Mouse (Mus musculus) large intestine, adult 2 months (tissue): ENCODE measurements at regions not wholly inside any gene's neighbourhood (a gene's known extent, or its start where the extent isn't known, plus 50 kb on each side); places are given as distances from the start of the nearest gene placed in this dataset.

Experiments
- DNase-seq: peaks from one replicate; pipeline ENCODE4 v3.0.0-alpha.2; 2012; ENCODE audit warnings: low read depth, low spot score
- WGBS: fragments of 180-500 bp; shearing (Covaris S2); methylation state at CpG from one replicate; pipeline ENCODE4 v1.1.7; 2018; 5-methylcytosine and 5-hydroxymethylcytosine counted together

DNA sequence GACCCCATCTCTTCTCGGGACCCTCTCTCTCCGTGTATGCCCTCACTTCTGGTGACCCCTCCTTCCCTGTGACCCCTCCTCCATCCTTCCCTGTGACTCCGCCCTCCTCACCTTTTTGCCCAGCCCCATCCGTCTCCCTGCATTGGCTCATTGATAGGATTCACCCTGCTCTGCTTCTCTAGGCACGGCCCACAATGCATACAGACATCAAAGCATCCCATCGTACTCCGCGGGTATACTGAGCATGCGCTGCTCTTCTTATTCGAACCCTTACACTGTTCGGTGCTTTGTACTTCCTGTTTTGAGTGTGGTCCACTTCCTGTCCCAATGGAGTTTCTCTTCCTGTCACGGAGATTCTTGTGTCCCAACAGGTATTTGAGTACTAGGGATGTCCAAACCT lies 504.8 kb downstream of the Tbc1d22a start:
- WGBS: 86% methylated on average over 12 of the region's 12 CpGs
- DNase-seq: no peak

DNA sequence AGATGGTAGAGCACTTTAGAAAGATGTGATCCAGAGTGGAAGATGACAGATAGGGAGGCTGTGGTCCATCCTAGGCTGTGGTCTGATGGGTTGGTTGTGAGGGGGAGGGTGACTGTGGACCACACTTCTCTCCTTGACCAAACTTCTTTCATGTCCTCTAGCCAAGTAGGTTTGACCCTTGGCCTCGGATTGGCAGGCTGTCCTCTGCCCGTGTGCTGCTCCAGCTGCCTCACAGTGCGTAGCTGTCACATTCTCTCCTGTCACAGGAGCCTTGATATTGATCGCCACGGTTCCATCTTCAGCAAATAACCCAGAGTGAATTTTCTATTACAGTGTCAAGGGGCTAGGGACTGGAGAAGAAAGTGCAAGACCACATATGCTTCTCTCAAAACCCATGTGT lies 506.9 kb downstream of the Tbc1d22a start:
- no peak for DNase-seq
- WGBS: 64% methylated on average over 5 of the region's 5 CpGs

DNA sequence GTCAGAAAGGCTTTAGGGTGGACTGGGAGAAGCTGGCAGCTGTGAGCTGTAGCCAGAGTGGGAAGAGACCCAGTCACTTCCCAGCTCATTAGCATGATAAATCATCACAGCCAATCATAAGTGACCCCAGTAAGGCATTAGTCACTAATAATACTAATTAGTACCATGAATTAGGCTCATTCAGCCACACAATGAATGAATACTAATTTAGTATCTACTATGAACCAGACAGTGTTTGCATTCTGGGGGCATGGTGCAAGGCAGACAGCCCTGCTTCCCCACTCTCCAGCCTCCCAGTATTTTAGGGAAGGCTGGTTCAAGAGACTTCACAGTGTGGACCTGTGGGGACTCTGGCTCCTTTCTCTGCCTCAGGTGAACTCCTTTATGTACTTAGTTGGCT lies 523.7 kb downstream of the Tbc1d22a start:
- DNase-seq: no peak

DNA sequence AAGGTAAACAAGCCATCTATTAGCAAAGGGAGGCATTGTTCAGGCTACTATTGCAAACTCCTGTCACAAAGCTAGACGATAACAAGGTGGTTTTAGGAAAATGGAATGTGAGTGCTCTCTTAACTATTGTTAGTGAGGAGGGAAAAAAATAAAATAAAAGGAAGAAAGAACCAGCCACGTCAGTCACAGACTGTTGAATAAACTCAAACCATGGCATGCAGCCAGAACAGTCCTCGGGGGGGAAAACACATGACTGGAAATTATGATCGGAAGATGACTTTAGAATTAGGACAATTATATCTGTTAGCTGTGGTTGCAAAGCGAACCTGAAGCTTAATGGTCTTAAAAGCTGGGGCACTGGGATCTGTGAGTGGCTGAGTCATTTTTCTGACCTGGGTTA lies 524.1 kb downstream of the Tbc1d22a start:
- DNase-seq: no peak
- 29% methylated on average over 5 of the region's 5 CpGs for WGBS

DNA sequence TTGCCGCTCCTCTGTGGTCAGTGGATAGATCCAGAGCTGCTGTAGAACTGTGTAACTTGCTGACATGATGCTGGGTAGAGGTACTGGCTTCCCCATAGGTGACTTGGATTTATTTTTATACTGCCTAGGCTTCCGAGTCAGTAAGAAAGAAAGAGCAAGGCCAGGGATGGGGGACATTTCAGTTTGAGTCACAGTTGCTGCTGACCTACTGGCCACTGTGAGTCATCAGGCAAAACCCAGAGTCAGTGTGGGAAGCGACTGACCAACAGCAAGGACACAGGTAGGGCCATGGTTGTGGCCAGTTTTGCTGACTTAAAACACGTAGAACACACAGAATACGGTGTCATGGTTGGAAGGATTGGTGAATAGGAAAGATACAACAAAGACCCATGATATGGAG lies 524.5 kb downstream of the Tbc1d22a start:
- DNase-seq: no peak
- 84% methylated on average over 5 of the region's 5 CpGs for WGBS

DNA sequence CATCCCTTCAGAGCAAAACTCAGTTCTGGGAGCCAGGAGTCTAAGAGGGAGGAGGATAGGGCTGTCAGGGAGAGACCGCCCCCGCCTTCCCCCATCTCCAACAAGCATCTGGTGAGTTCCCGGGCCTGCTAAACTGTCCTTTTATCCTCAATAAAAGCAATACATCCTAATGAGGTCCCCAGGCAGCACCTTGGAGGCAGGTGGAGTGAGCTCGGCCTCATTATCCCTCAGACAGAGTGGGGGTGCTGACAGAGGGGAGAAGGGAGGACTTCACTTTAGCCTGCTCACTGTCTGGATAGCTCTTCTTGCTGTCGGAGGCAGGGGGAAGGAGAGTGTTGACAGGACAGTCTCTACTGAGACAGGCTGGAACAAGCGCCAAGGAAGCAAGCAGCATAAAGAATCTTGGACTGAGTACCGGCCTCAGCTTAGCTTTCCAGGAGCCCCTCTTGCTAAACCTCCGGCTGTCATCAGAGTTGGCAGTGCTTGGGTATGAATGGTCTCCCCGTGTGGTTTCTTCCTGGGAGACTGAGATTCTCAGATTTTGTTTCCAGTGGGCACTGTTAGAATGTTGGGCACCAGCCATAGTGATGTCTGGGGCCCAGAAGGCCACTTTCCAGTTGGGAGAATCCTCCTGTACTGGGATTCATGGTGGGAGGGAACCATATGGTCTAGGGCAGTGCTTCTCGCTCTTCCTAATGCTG lies 537.3 kb downstream of the Tbc1d22a start:
- no peak for DNase-seq
- 67% methylated on average over 10 of the region's 10 CpGs for WGBS

DNA sequence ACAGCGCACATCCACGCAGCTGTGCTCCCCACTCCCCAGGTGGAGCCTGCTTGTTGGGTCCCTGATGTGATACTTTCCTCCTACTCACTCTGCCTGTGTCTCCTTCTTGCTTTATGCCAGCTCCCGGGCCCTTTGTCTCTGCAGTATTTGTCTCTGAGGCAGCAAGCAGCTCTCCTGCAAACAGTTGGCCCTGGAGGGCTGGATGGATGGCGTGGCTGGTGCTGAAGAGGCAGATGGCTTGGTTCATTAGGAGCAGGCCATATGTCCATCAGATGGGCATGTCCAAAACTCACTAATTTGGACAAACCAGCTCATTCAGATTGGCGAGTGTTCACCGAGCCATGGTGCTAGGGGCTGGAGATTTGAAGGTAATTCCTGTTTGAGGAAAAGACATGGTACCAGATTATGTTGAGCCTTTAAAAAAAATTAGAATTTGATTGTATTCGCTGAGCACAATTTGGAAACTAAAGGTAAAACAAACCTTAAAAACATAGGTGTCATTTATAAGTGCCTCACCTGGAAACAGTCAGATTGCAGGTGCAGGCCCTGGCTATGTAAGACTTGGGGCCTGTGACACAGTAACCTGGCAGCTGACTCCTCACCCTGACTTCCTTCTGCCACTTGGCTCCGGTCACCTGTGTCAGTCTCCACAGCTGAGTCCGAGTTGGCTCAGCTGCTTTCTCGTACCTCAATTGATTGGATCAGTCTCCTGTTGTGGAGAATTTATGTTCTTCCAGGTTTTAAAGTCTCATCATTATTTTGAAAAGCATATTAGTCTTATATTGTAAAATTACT lies 549.5 kb downstream of the Tbc1d22a start:
- 87% methylated on average over 10 of the region's 10 CpGs for WGBS
- DNase-seq: no peak

DNA sequence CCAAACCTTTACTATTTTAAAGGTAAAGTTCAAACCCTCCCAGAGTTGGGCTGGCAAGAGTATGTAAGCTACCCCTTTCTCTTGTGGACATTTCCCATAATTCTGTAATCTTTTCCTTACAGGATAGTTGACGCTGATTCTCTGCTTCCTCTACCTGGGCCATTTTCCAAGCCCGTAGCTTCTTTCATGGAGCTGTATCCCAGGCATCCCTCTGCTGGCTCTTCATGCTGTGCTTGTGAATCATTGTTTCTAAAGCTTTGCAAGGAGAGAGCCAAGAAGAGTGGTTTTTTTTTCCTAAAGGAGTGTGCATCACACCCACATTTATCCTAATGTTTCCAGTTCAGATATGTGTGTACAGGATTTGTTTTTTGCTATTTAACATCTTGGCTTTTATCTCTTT lies 553.4 kb downstream of the Tbc1d22a start:
- 81% methylated on average over 2 of the region's 2 CpGs for WGBS

DNA sequence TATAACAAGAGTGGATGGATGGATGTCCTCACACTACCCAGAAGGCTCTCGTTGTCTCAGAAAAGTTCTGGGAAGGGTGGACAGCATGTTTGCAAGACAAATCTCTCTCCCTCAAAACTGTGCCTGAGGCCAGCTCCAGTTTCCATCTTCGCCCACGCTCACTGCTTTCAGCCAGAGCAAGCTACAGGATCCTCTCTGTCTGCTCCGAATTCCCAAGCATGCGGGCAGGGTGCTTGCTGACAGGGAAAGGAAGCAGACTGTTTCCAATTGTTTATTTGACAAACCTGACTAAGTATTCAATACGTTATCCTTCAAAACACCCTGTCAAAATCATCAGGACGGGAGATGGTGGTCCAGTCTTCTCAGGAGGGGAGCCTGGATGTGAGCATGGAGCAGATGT lies 558.8 kb downstream of the Tbc1d22a start:
- 57% methylated on average over 7 of the region's 7 CpGs for WGBS
- no peak for DNase-seq

More for the DNA sequence above, 553.4 kb downstream of the Tbc1d22a start:
- DNase-seq: no peak

DNA sequence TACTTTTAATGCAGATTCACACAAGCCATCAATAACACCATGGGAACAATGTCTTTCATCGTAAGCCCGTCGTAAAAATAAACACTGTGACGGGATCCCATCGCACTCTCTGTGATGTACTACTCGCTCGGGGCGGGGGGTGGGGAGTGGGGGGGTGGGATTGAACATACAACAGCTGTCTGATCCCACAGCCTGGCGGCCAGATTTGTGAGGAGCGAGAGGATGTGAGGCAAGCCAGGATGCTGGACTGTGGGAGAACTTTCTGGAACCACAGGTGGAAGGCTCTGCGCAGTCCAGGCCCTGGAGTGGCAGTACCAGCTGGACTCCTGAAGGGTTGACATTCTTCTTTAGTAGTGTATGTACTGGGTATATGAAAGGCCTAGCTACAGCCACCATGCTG lies 563.7 kb downstream of the Tbc1d22a start:
- 59% methylated on average over 11 of the region's 11 CpGs for WGBS
- DNase-seq: no peak

DNA sequence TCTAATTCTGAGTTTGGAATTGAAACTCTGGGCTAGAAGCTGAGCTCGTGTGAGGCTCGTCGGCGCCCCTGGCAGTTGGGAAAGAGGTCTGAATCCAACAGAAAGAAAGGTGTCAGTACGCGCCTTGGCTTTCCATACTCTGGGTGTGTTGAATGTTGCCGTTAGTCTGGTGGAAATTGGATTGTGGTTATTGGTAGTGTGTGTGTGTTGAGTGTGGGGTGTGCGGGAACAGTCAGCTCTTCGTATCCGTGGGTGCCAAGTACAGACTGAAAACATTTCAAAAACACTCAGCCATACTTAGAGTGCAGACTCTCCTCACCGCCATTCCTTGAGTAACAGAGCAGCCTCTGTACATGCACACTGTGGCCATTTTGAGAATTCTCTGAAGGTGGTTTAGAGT lies 566.9 kb downstream of the Tbc1d22a start:
- no peak for DNase-seq
- 95% methylated on average over 11 of the region's 11 CpGs for whole genome bisulfite sequencing

DNA sequence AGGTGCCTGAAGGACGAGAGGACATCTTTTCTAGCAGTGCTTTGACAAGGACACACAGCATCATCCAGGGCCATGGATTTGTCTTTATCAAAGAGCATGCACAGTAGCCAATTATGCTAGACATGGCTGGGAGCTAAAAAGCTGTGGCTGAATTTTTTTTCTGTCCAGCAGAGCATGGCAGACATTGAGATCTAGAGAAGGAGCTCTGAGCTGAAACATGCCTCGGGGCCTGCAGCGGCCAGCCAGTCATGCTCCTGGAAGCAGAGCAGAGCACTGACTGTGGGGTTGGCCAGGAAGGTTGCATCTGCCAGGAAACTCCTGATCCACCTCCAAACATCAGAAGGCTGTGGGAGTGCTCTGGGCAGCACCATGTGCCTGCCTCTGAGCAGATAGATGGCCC lies 580.5 kb downstream of the Tbc1d22a start:
- 61% methylated on average over 3 of the region's 3 CpGs for WGBS
- no peak for DNase-seq

DNA sequence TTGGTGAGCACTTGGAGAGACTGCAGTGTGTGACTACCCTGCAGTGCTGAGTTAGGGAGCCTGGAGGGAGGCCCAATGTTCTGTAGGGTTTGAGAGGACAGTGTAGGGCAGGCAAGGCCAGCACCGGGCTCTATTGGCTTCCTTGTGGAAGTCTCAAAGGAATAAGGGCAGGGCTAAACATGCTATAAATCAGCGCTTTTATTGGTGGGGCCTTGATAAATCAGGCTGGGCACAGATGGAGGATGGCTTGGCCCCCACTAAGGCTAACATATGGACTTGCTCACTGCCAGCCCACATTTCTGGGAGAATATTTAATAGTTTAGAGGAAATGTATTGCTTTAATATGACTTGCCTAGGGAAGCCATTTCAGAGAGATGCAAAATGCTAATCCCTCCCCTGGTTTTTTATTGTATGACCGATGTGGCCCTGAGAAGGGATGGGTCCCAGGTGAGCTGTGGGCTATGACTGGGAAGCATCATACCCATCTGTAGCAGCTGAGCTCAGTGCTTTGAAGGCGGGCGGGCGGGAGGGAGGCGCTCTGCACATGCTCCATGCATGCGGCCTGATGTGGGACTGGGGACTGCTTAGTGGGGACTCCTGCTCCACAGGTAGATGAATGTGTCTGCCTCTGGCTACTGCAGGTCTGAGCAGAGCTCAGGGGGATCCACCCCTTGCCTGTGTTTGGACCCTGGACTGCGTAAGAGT lies 584.4 kb downstream of the Tbc1d22a start:
- 76% methylated on average over 9 of the region's 9 CpGs for WGBS

DNA sequence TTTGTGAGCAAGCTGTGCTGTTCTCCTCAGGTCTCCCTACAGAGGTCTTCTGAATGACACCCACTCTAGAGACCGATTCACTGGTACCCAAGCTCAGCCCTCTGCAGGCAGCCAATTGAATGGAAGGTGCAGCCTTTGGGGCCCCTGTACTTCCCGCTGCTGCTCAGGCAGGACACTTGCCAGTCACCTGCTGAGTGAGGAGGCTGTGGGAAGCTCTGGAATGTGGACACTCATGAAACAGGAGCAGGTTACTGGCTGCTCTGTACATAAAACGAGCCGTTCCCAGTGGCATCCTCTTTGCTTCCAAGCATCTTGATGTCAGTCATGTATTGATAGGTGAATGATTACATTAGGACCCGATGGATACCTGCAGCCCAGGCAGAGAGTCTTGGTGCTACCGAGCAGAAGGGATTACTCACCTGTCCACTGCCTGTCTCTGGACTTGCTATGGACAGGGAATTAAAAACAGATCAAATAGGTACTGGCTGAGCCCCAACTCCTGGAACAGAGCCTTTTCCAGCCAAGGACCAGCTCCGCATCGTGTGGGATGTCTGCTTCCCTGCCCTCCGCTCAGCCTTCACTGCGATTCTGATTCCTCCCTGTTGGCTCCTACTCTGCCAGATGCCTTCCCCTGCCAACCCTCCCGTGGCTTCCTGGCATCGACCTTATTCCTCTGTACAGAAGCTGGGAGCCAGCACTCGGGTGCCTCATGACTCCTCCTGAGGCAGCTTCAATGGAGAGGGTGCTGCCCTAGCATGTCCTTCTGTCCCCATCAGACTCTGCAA lies 593.2 kb downstream of the Tbc1d22a start:
- 63% methylated on average over 13 of the region's 13 CpGs for WGBS
- no peak for DNase-seq

More for the DNA sequence above, 584.4 kb downstream of the Tbc1d22a start:
- no peak for DNase-seq

DNA sequence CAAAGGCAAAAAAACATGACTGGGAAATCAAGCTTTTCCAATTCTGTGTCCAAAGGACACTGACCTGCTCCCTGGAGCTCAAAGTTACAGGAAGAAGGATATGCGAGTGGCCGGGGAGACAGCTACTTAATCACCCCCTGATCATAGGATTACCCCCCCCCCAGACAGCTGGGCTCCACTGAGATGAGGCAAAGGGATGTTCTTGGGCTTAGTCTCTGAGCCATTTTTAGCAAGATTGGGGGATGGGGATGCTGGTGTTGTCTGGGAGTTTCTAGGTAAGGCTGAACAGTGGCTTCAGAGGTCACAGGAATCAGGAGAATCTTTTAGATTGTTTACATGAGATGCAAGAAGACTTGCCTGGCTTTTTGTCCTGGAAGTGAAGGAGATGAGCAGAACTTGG lies 597.6 kb downstream of the Tbc1d22a start:
- DNase-seq: no peak
- 76% methylated on average over 2 of the region's 2 CpGs for WGBS

DNA sequence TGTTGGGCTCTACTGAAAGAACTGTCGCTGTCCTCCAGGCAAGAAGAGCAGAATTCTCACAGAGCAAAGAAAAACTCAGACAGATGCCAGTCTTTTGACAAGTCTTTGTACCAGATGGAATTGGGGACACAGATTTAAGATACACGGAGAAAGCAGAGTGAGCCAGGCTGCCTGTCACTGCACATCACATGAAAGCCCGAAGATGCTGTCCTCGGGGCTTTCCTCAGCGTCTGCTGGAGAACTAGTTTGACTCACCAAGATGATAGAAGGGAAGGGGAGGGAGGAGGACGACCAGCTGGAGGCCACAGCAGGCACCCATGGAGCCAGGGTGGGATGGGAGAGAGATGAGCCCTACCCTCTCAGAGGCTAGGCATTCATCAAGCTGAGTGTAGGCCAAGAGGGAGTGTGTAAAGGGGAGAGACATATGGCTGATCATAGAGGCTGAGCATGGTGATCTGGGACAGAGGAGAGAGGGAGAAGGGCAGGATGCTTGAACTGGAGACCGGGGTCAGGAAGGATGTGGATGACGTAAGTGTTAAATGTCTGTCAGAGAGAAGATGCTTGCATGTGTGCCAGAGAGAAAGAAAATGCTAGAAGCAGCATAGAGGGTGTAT lies 600.7 kb downstream of the Tbc1d22a start:
- DNase-seq: no peak
- 68% methylated on average over 8 of the region's 8 CpGs for WGBS

DNA sequence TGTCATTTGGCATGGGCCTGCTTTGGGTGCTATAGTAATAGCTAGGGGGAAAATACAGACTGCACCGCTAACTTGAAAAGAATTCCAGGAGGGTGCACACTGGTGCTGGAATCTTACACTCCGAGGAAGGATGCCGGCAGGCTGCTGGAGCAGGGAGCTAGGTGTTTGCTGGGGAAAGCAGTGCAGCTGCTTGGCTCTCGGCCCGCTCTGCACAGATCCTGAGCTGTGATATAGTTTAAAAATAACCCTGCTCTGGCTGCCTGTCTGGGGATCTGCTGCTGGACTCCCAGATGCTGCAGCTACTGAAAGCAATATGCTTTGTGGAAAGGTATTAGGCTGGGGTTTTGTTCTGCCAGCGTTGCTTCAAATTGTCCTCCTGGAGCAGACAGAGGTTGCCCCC lies 621.7 kb downstream of the Tbc1d22a start:
- WGBS: 53% methylated on average over 6 of the region's 6 CpGs
- no peak for DNase-seq

DNA sequence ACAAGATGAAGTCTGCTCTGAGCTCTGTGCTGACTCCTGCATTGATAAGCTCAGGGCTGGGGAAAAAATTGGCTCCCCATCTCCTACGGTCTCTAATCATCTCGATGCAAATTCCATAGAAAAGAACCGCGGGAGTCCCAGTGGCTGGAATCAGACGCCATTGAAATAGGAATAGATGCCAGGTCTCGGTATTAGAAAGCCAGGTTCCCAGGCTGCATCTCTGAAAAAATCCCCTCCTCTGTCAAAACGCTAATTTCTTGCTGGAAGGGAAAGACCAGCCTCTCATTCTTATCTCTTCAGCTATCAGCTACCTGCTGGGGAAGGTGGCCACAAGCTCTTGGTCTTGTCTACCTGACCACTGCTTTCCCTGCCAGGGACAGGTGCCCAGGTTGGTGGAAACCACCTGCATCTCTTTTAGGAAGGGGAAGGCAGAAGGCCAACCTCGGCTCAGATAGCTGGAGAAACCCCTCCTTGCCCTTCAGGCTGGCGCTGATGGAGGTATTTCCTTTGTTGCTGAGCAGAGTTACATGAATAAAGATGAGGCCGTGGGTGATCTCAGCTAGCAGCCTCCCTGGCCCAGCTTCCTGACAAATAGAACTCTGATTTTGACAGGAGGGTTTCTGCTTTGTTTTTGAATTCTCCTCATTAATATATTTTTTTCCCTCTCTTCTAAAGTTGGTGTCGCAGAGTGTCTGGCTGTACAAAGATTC lies 638.1 kb downstream of the Tbc1d22a start:
- WGBS: 58% methylated on average over 11 of the region's 11 CpGs
- DNase-seq: no peak

DNA sequence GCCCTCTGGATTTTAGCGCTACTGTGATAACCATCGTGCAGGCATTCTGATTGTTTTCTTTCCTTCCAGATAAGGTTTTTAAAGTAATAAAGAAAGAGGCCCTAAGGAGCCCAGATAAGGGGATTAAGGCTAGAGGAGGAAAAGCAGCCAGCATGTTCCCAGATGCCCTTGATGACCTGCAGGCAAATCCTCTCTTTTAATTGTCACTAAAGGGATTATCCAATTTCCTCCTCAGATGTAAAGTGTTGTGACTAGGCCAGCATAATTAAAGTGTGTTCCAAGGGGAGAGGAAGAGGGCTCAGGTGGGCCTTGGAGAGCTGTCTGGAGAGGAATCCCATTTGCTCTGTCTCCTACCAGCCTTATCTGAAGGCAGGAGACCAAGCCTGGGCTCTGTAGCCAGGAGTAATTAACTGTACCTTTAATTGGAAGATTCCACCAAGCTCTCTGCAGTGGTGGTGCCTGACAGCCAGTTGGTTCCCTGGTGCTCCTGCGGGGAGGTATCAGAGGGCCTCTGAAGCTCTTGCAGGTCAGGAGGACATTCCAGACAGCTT lies 644.2 kb downstream of the Tbc1d22a start:
- WGBS: 26% methylated on average over 3 of the region's 3 CpGs
- DNase-seq: no peak
